In genomic region chr9:99391557-99391956, GRCm38 (mm10) we compare ENCODE assay signal across 28 mouse cellular contexts. TPM values are rescaled to one million over a fixed set of nuclear protein-coding genes. Genes with fewer than 3 reads are reported as not detected.
"Had no signal": no experiment of that assay in that cellular context is flagged by ENCODE, and none has a peak within 500 bp of the region (broad histone marks: within the 10 kb centered on the region; RNA-seq: fewer than 3 reads in every experiment).

No protein-coding gene starts in this region.

- ATAC-seq: intestine, postnatal 0 days had no signal

- DNase-seq: kidney, adult 2 months; kidney, postnatal 10 days; kidney, postnatal 36 days; layer of hippocampus, adult 9-11 months; lung, adult 2 months; lung, postnatal 14 days; lung, postnatal 4 days; midbrain, embryonic 14.5 days; retina, postnatal 1 day; right cerebral cortex, postnatal 4 days; thymus, adult 2 months; thymus, postnatal 14 days; thymus, postnatal 4 days had no signal

- H3K27ac ChIP-seq: kidney, embryonic 15.5 days; limb, embryonic 10.5 days; limb, embryonic 13.5 days; neural tube, embryonic 12.5 days; neural tube, embryonic 15.5 days; stomach, postnatal 0 days had no signal

- H3K4me3 ChIP-seq: kidney, embryonic 15.5 days; limb, embryonic 10.5 days; limb, embryonic 13.5 days; neural tube, embryonic 12.5 days; neural tube, embryonic 15.5 days had no signal

- H3K27me3 ChIP-seq: kidney, embryonic 15.5 days; limb, embryonic 13.5 days; neural tube, embryonic 12.5 days; neural tube, embryonic 15.5 days had no signal

- H3K4me1 ChIP-seq: neural tube, embryonic 12.5 days had no signal

- H3K9ac ChIP-seq: kidney, embryonic 15.5 days; limb, embryonic 13.5 days; neural tube, embryonic 12.5 days; neural tube, embryonic 15.5 days had no signal

- H3K4me2 ChIP-seq: kidney, embryonic 15.5 days; limb, embryonic 13.5 days; midbrain, embryonic 11.5 days; neural tube, embryonic 12.5 days; neural tube, embryonic 15.5 days had no signal

- H3K9me3 ChIP-seq: kidney, embryonic 15.5 days; limb, embryonic 10.5 days; limb, embryonic 13.5 days; neural tube, embryonic 12.5 days; neural tube, embryonic 15.5 days had no signal

RNA-seq across cellular contexts. Expression of gene Esyt3, which starts 33.2 kb away (rescaled TPM):
- total RNA-seq: megakaryocyte progenitor cell, adult 5-6 weeks; megakaryocyte-erythroid progenitor cell, adult 5-6 weeks had no signal

RNA-seq across cellular contexts. Expression of gene Mras, which starts 45.6 kb away (rescaled TPM):
- total RNA-seq: megakaryocyte-erythroid progenitor cell, adult 5-6 weeks had no signal

RNA-seq across cellular contexts. Expression of gene Nme9, which starts 59.7 kb away (rescaled TPM):
- total RNA-seq: left cerebral cortex, adult 18-20 months; left cerebral cortex, postnatal 25 days; liver, adult 2 months; megakaryocyte progenitor cell, adult 5-6 weeks had no signal
- polyA plus RNA-seq: limb, embryonic 10.5 days; limb, embryonic 13.5 days; liver, adult 2 months; liver, embryonic 16.5 days; midbrain, embryonic 11.5 days; midbrain, embryonic 14.5 days; neural tube, embryonic 12.5 days; stomach, embryonic 14.5 days; stomach, postnatal 0 days had no signal
